Mouse (Mus musculus): ENCODE results near the gene Aup1.

DNA sequence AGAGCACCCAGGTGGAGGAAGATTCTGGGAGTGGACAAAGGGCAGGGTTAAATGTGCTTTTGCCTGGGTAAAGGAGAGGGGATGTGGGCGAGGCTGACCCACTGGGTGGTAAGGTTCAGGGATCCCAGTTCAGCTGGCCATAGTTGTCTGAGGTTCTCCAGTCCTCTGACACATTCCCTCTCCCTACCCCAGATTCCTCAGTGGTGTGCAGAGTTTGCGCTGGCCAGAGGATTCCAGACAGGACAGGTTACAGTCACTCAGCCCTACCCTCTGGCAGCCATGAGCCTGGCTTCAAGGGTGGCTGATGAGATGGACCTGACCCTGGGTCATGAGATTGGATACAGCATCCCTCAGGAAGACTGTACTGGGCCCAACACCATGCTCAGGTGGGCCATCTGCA, 4.4 kb downstream of the Aup1 start:
- TF ChIP-seq GATA1 (IDR thresholded peaks at IDR 0.05; ENCODE audit: low read length) (no peak), TAL1 (IDR thresholded peaks at IDR 0.05; ENCODE audit: low read length) (no peak)

Measured in erythroblast, embryonic 14.5 days (primary cell).